Mouse (Mus musculus) liver, embryonic 16.5 days (tissue): ENCODE results near the gene Peli1. TPM values are rescaled to one million over a fixed set of nuclear protein-coding genes. Genes with fewer than 3 reads are reported as not detected.

Source experiments
- ATAC-seq: fragments of 200-750 bp; cut with Nextera tagmentation; 2 replicates; pipeline ENCODE4 v1.8.0; 2017; ENCODE audit warnings: low read depth, mild to moderate bottlenecking, moderate number of reproducible peaks, moderate library complexity
- H3K27ac ChIP-seq: fragments of 300-500 bp; sonication (generic); 2 replicates; pipeline ENCODE4 v1.5.1; 2014; ENCODE audit warnings: mild to moderate bottlenecking, low read length
- H3K27me3 ChIP-seq: fragments of 300-500 bp; sonication (generic); 2 replicates; pipeline ENCODE4 v1.6.1; 2014; ENCODE audit warnings: low read depth, low read length, mixed read lengths; ENCODE audit not compliant: control insufficient read depth, insufficient read depth
- H3K36me3 ChIP-seq: fragments of 300-500 bp; sonication (generic); 2 replicates; pipeline ENCODE4 v1.6.1; 2014; ENCODE audit warnings: mild to moderate bottlenecking; ENCODE audit not compliant: control insufficient read depth, insufficient read depth
- H3K4me1 ChIP-seq: fragments of 300-500 bp; sonication (generic); 2 replicates; pipeline ENCODE4 v1.6.1; 2014; ENCODE audit warnings: low read depth, low read length, mixed read lengths; ENCODE audit not compliant: control insufficient read depth
- H3K4me2 ChIP-seq: fragments of 300-500 bp; sonication (generic); 2 replicates; pipeline ENCODE4 v1.6.1; 2014; ENCODE audit warnings: low read depth, low read length, mixed read lengths
- H3K4me3 ChIP-seq: fragments of 300-500 bp; sonication (generic); 2 replicates; pipeline ENCODE4 v1.5.1; 2014; ENCODE audit warnings: low read depth, mild to moderate bottlenecking, low read length
- H3K9ac ChIP-seq: fragments of 300-500 bp; sonication (generic); 2 replicates; pipeline ENCODE4 v1.6.1; 2014; ENCODE audit warnings: low read depth, low read length
- H3K9me3 ChIP-seq: fragments of 300-500 bp; sonication (generic); replicated peaks from 2 replicates; pipeline ENCODE4 v1.6.1; 2016; ENCODE audit warnings: low read length; ENCODE audit not compliant: control insufficient read depth
- WGBS: fragments of 180-500 bp; shearing (Covaris S2); extraction: QIAGEN DNeasy Blood & Tissue Kit; methylation state at CpG from one replicate; pipeline ENCODE4 v1.1.7; 2014; ENCODE audit not compliant: insufficient replicate concordance; 5-methylcytosine and 5-hydroxymethylcytosine counted together
- polyA plus RNA-seq: library from polyadenylated mRNA; unstranded; fragments of >200 nt; fragmentation: Nextera tagmentation; extraction: Ambion mirVana; gene quantifications from 2 replicates; pipeline ENCODE4 v1.2.1, GENCODE M21; 2015

Gene Peli1
- polyA plus RNA-seq, 1 experiment from 2014 or later = 9.4 TPM

DNA sequence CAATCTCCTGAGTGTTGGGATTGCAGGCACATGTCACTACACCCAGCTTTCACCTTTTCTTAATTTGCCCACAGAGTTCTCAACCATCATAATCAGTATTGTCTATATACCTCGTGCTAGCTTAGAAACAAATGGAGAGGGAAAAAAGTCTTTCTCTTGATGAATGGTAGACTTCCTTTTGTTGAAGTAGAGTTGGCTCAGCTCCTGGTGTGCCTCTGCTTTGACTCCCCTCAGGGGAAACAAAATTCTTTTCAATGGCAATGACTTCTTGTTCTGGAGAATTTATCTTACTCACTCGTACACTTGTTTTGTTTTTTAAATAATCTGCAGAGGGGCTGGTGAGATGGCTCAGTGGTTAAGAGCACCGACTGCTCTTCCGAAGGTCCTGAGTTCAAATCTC is 62.0 kb downstream of the Peli1 start:
- ATAC-seq = no peak
- H3K9me3 ChIP-seq = no peaks in the 10 kb centered on the region
- no peak overlapping the region for H3K4me3 ChIP-seq
- H3K27ac ChIP-seq = no peak overlapping the region
- no peak overlapping the region for H3K4me2 ChIP-seq
- peaks cover 3% of the 10 kb centered on the region; the same call in 1 of the 2 replicates for H3K36me3 ChIP-seq
- H3K4me1 ChIP-seq = no peaks in the 10 kb centered on the region
- H3K9ac ChIP-seq = no peak overlapping the region
- no peaks in the 10 kb centered on the region for H3K27me3 ChIP-seq
- 75% methylated on average over 4 of the region's 4 CpGs for WGBS

DNA sequence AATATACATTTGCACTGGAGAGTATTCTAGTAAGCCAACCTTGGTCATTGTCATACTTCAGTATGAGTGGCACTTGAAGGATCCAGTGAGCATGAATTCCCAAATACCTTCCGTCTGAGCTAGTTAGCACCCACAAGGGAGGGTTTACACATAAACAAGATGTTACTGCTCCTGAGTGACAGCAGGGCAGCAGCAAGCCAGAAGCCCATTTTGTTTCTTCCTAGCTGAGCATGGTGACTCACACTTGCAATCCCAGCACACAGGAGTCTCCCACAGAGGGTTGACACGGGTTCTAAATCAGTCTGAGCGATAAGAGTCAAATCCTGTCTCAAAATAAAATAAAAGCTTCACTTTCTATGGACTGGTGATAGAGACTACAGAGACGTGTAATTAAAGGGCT is 66.5 kb downstream of the Peli1 start:
- Histone ChIP-seq H3K9ac (no peak overlapping the region), H3K36me3 (no peaks in the 10 kb centered on the region), H3K27ac (no peak overlapping the region), H3K27me3 (no peaks in the 10 kb centered on the region), H3K4me2 (no peak overlapping the region), H3K4me1 (no peaks in the 10 kb centered on the region), H3K4me3 (no peak overlapping the region), H3K9me3 (no peaks in the 10 kb centered on the region)
- no peak for ATAC-seq
- WGBS = 63% methylated on average over 4 of the region's 4 CpGs

DNA sequence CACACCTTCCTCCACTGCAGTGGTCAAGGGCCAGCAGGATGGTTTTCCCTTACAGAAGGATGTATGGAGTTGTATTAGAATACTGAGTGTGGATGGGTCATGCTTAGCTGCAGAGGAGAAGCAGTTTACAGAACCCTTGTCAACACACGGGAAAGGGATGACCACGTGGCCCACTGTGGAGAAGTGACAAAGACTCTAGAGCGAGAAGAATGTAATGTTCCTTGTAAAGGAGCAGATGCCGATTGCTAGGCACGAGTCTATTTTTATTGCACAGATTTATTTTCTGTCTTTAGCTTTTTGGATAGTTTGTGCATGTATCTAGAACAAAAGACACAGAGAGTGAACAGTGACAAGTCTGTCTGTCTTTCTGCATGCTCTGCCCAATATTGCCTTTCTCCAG is 71.0 kb downstream of the Peli1 start:
- Histone ChIP-seq H3K9ac (no peak overlapping the region), H3K4me2 (no peak overlapping the region), H3K27ac (no peak overlapping the region), H3K9me3 (no peaks in the 10 kb centered on the region), H3K27me3 (no peaks in the 10 kb centered on the region), H3K4me1 (peaks cover 5% of the 10 kb centered on the region), H3K4me3 (no peak overlapping the region), H3K36me3 (no peaks in the 10 kb centered on the region)
- ATAC-seq = no peak
- WGBS = 63% methylated on average over 5 of the region's 5 CpGs

DNA sequence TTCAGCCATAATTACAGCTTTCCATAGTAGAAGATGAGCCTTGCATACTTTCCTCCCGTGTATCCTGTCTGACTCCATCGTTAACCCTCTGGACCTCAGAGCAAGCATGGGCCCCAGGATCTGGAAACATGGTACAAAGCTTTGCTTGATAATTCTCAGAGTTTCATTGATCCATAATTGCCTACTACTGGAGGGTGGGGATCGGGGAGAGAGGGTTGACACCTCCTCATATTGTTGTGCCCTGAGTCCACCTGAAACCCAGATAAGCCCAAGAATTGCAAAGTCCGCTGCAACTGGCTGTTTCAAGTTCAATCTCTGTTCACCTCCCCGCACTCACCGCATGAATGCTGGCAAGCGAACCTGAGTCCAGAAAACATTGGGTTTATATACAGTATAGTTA is 72.1 kb downstream of the Peli1 start:
- no peaks in the 10 kb centered on the region for H3K36me3 ChIP-seq
- no peaks in the 10 kb centered on the region for H3K27me3 ChIP-seq
- H3K4me3 ChIP-seq = no peak overlapping the region
- H3K9me3 ChIP-seq = no peaks in the 10 kb centered on the region
- 64% methylated on average over 7 of the region's 7 CpGs for WGBS
- no peak overlapping the region for H3K9ac ChIP-seq
- peaks cover 5% of the 10 kb centered on the region for H3K4me1 ChIP-seq
- ATAC-seq = no peak
- no peak overlapping the region for H3K4me2 ChIP-seq
- H3K27ac ChIP-seq = no peak overlapping the region

DNA sequence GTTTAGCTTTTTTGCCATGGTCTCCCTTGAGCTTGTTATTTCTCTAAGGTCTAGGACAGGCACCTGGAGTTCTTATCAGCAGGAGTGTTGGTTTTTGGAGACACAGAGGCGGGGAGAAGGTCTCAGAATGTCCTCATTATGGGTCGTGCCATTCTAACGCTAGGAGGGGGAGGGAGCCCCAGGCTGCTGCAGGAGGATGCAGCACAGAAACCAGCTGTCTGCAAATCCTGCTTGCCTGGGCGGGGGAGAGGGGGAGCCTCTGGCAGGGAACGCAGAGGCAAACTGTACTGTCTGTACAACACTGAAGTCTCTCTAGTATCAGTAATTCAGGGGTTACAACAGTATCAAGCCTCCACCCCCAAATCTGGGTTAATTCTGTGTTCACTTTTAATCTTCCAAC is 72.6 kb downstream of the Peli1 start:
- Histone ChIP-seq H3K27me3 (no peaks in the 10 kb centered on the region), H3K36me3 (no peaks in the 10 kb centered on the region), H3K4me1 (peaks cover 5% of the 10 kb centered on the region), H3K9me3 (no peaks in the 10 kb centered on the region), H3K4me3 (no peak overlapping the region), H3K9ac (no peak overlapping the region), H3K27ac (no peak overlapping the region), H3K4me2 (no peak overlapping the region)
- no peak for ATAC-seq
- 16% methylated on average over 5 of the region's 5 CpGs for WGBS

DNA sequence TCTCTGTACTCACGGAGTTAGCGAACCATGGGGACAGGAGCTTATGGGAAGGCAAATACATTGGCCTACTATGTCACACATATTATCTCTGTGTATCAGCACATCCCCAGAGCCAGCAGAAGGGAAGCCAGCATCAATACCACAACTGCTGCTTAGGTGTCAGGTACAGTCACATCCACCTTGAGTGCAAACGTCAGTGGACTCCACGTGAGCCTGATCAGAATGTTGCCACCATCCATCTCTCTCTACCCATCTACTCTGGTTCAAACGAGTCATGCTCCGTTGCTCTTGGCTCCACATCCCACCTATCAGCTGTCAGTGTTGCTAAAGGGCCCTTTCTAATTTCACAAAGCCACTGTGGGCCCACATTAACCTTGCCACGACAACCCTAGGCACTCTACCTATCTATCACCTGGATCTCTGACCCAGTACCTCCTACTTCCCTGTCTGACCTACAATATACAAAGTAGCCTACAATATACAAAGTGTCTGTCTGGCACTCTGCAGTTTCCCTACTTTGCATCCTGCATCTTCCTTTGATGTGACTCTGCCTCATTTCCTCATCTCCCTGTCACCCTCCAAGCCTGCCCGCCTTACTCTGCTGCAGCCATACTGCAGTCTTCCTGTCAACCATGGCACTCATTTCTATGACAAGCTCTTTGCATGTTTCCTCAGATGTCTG is 73.4 kb downstream of the Peli1 start:
- 60% methylated on average over 8 of the region's 8 CpGs for WGBS
- no peaks in the 10 kb centered on the region for H3K36me3 ChIP-seq
- H3K4me2 ChIP-seq = no peak overlapping the region
- H3K27me3 ChIP-seq = no peaks in the 10 kb centered on the region
- no peak overlapping the region for H3K27ac ChIP-seq
- no peak for ATAC-seq
- H3K9me3 ChIP-seq = no peaks in the 10 kb centered on the region
- no peak overlapping the region for H3K9ac ChIP-seq
- no peak overlapping the region for H3K4me3 ChIP-seq
- H3K4me1 ChIP-seq = peaks cover 5% of the 10 kb centered on the region

DNA sequence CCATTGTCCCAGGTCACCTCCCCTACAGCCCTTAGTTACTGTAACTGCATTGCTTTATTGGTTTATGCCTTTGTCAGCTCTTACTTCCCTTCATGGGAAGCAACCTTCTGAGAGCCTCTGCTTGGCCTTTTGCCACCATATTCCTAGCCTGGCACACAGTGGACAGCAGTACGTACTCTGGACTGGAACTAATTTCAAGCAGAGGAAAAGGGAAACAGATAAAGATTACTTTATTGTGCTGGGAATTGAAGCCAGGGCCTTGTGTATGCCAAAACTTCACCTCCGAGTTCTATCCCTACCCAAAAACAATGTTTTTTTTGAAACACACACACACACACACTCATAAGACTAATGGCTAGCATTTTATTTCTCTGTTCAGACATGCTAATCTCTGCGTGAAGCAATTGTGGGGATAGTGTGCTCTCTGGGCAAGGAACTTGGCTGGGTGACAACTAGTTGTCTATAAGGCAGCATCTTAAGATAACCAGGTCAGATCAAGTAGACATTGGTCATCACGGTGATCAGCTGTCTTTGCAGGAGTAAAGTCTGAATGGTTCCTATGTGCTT is 74.0 kb downstream of the Peli1 start:
- Histone ChIP-seq H3K9me3 (no peaks in the 10 kb centered on the region), H3K36me3 (no peaks in the 10 kb centered on the region), H3K4me3 (no peak overlapping the region), H3K4me1 (peaks cover 5% of the 10 kb centered on the region), H3K27ac (no peak overlapping the region), H3K4me2 (no peak overlapping the region), H3K9ac (no peak overlapping the region), H3K27me3 (no peaks in the 10 kb centered on the region)
- 66% methylated on average over 4 of the region's 4 CpGs for WGBS
- no peak for ATAC-seq

DNA sequence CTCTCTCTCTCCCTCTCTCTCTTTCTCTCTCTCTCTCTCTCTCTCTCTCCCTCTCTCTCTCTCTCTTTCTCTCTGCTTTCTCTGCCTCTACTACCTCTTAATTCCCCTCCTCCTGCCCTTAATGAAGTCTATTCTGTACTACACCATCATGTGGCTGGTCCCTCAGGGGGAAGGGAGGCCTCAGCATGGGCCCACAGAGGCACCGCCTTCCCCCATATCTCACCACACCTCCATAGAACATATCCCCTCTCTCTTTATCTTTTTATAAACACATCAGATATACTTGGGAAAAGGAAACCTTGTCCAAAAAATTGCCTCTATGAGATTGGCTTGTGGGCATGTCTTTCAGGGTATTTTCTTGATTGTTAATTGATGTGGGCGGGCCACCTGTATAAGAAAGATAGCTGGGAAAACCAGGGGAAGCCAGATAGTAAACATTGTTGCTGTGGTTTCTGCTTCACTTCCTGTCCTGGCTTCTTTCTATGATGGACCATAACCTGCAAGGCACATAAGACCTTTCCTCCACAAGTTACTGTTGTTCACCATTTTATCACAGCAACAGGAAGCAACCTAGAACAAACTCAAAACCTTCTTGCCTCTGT is 75.5 kb downstream of the Peli1 start:
- 25% methylated on average over 2 of the region's 2 CpGs for WGBS
- Histone ChIP-seq H3K4me1 (peaks cover 5% of the 10 kb centered on the region), H3K36me3 (no peaks in the 10 kb centered on the region), H3K9ac (no peak overlapping the region), H3K4me3 (no peak overlapping the region), H3K9me3 (no peaks in the 10 kb centered on the region), H3K27me3 (no peaks in the 10 kb centered on the region), H3K27ac (no peak overlapping the region), H3K4me2 (no peak overlapping the region)
- ATAC-seq = peak; percentile 56

DNA sequence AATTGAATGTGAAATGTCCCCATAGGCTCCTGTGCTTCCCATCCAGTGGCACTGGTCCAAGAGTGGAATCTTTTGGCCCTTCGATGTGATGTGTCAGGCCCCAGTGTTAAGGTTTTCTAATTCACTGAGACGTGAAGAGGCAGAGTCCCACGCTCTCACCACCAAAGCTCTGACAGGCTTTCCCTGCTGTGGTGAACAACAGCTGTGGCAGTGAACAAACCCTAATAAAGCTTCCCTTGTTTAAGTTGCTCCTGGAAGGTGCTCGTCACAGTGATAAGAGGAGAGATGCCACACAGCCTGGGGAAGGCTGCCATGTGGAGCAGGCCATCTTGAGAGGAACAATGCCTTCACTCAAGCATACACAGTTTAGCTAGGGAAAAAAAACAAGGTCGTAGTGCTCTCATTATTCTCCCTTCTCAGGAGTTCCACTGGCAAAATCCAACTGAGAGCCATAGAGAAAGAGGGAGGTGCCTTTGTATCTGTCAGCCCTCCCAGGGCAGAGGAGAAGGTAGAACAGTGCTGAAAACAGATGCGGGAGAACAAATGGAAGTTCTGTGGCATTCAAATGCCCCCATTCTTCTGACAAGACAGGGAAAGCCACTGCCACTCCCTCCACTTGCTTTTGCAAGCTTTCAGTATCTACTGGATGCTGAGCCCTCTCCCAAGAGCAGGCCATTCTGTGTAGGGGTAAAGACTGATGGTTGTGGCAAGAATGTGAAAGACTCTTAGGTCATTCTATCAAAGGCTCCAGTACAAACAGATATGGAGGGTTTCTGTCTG is 77.9 kb downstream of the Peli1 start:
- no peaks in the 10 kb centered on the region for H3K36me3 ChIP-seq
- H3K9ac ChIP-seq = no peak overlapping the region
- H3K9me3 ChIP-seq = no peaks in the 10 kb centered on the region
- H3K4me3 ChIP-seq = no peak overlapping the region
- 73% methylated on average over 6 of the region's 6 CpGs for WGBS
- ATAC-seq = no peak
- no peaks in the 10 kb centered on the region for H3K27me3 ChIP-seq
- no peak overlapping the region for H3K4me2 ChIP-seq
- no peak overlapping the region for H3K27ac ChIP-seq
- H3K4me1 ChIP-seq = peaks cover 5% of the 10 kb centered on the region
